Mouse (Mus musculus): ENCODE measurements around the gene Aqp7. TPM values are rescaled to one million over a fixed set of nuclear protein-coding genes. Genes with fewer than 3 reads are reported as not detected.
A peak's percentile ranks its signal among the peaks of the same experiment; 100 is the strongest.

The Aqp7 gene
- total and polyA plus RNA-seq, 3 experiments, result 0.10 TPM; not detected in 2

- TF ChIP-seq MAZ (IDR thresholded peaks at IDR 0.05; ENCODE audit: low read depth, low read length), result no peak
- TF ChIP-seq ZNF384 (IDR thresholded peaks at IDR 0.05; ENCODE audit: low read depth, low read length), result no peak
- TF ChIP-seq USF2 (conservative IDR thresholded peaks at IDR 0.05; ENCODE audit: low read depth, low read length), result no peak
- TF ChIP-seq ZKSCAN1 (IDR thresholded peaks at IDR 0.05; ENCODE audit: borderline replicate concordance, low read depth, low read length), result no peak
- TF ChIP-seq HCFC1 (IDR thresholded peaks at IDR 0.05; ENCODE audit: low read depth, low read length), result no peak
- TF ChIP-seq POLR2A (IDR thresholded peaks at IDR 0.05; ENCODE audit: low read depth, low read length), result no peak
- TF ChIP-seq GABPA (IDR thresholded peaks at IDR 0.05; ENCODE audit: insufficient replicate concordance, low read depth, low read length), result no peak
- no peak for TF ChIP-seq POLR2AphosphoS2 (IDR thresholded peaks at IDR 0.05; ENCODE audit: low read depth, low read length)
- TF ChIP-seq SIN3A (IDR thresholded peaks at IDR 0.05; ENCODE audit: low read length), result no peak
- no peak for TF ChIP-seq BHLHE40 (IDR thresholded peaks at IDR 0.05; ENCODE audit: low read depth, low read length)
- TF ChIP-seq RCOR1 (conservative IDR thresholded peaks at IDR 0.05; ENCODE audit: low read depth, low read length), result no peak
- TF ChIP-seq ETS1 (conservative IDR thresholded peaks at IDR 0.05; ENCODE audit: low read depth, low read length), result no peak
- no peak for TF ChIP-seq MYC (IDR thresholded peaks at IDR 0.05; ENCODE audit: low read depth, low read length)
- TF ChIP-seq MAFK (IDR thresholded peaks at IDR 0.05; ENCODE audit: insufficient replicate concordance, low read length), result no peak
- no peak for TF ChIP-seq NELFE (IDR thresholded peaks at IDR 0.05; ENCODE audit: low read depth, low read length)
- no peak for TF ChIP-seq USF1 (IDR thresholded peaks at IDR 0.05; ENCODE audit: low read depth, low read length)
- TF ChIP-seq ZC3H11A (IDR thresholded peaks at IDR 0.05; ENCODE audit: low read depth, low read length), result no peak
- no peak for TF ChIP-seq ELF1 (IDR thresholded peaks at IDR 0.05; ENCODE audit: low read depth, low read length)
- Histone ChIP-seq H3K9me3 (replicated peaks; ENCODE audit: low read length) (no peaks in the 10 kb centered on the region), H3K36me3 (replicated peaks in 1 of 2; ENCODE audit: control insufficient read depth in 1 of 2, insufficient read depth in 1 of 2, low read length in 1 of 2) (no peaks in the 10 kb centered on the region), H3K4me1 (ENCODE audit: control insufficient read depth in 1 of 2, insufficient read depth in 2 of 2) (no peaks in the 10 kb centered on the region; a peak in 1 of 4 replicates), H3K4me2 (ENCODE audit: insufficient read depth, low read depth, poor library complexity, severe bottlenecking) (no peak overlapping the region), H3K79me2 (replicated peaks; ENCODE audit: control insufficient read depth, extremely low read depth, insufficient read depth, poor library complexity, severe bottlenecking) (no peaks in the 10 kb centered on the region), H3K9ac (ENCODE audit: insufficient read depth, low read depth) (no peak overlapping the region), H3K27me3 (replicated peaks) (peaks cover 22% of the 10 kb centered on the region), H3K4me3 (replicated peaks in 1 of 3; ENCODE audit: low read depth in 2 of 3, low read length in 2 of 3, poor library complexity in 1 of 3) (no peak overlapping the region), H3K27ac (ENCODE audit: insufficient read depth, low read depth) (no peak overlapping the region)
- in situ Hi-C loops (cut with MboI; ENCODE audit: low pct_ligation_motif_present, low pct_unique_long_range_greater_than_20kb, low sequenced_read_pairs) (no loop called here), dilution Hi-C loops (cut with MboI; ENCODE audit: extremely low pct_ligation_motif_present, extremely low pct_unique_long_range_greater_than_20kb, low sequenced_read_pairs) (no loop called here)
- DNase-seq (ENCODE audit: extremely low read depth), result no peak
Observed at GRCm38 (mm10) chr4:41065196-41065595, 17.3 kb upstream of the Aqp7 start.

GRCm38 (mm10) chr4:41063894-41064673 lies 16.1 kb upstream of the Aqp7 start:
- no peaks in the 10 kb centered on the region for H3K36me3 ChIP-seq (replicated peaks in 1 of 2; ENCODE audit: control insufficient read depth in 1 of 2, insufficient read depth in 1 of 2, low read length in 1 of 2)
- dilution Hi-C loops (cut with MboI; ENCODE audit: extremely low pct_ligation_motif_present, extremely low pct_unique_long_range_greater_than_20kb, low sequenced_read_pairs), result no loop called here
- H3K27me3 ChIP-seq (replicated peaks), result peaks cover 23% of the 10 kb centered on the region
- H3K9me3 ChIP-seq (replicated peaks; ENCODE audit: low read length), result no peaks in the 10 kb centered on the region
- no peak overlapping the region for H3K27ac ChIP-seq (ENCODE audit: insufficient read depth, low read depth)
- TF ChIP-seq GABPA (IDR thresholded peaks at IDR 0.05; ENCODE audit: insufficient replicate concordance, low read depth, low read length) (no peak), CTCF (conservative IDR thresholded peaks at IDR 0.05 in 1 of 2, IDR thresholded peaks at IDR 0.05 in 1 of 2; ENCODE audit: low read depth in 2 of 2, low read length in 2 of 2) (peak; percentile 52 to 69; a peak in 3 of 4 replicates)
- in situ Hi-C loops (cut with MboI; ENCODE audit: low pct_ligation_motif_present, low pct_unique_long_range_greater_than_20kb, low sequenced_read_pairs), result loop anchor here (5.0 kb wide), 1 partner anchor 53 kb away; no protein-coding TSS in a partner anchor
- H3K4me1 ChIP-seq (ENCODE audit: control insufficient read depth in 1 of 2, insufficient read depth in 2 of 2), result no peaks in the 10 kb centered on the region; a peak in 1 of 4 replicates
- H3K4me2 ChIP-seq (ENCODE audit: insufficient read depth, low read depth, poor library complexity, severe bottlenecking), result peak overlapping the region; percentile 66
- H3K4me3 ChIP-seq (replicated peaks in 1 of 3; ENCODE audit: low read depth in 2 of 3, low read length in 2 of 3, poor library complexity in 1 of 3), result peak overlapping the region in 1 of 3 experiments; percentile 6
- DNase-seq (ENCODE audit: extremely low read depth), result peak; percentile 26
- H3K9ac ChIP-seq (ENCODE audit: insufficient read depth, low read depth), result no peak overlapping the region
- no peaks in the 10 kb centered on the region for H3K79me2 ChIP-seq (replicated peaks; ENCODE audit: control insufficient read depth, extremely low read depth, insufficient read depth, poor library complexity, severe bottlenecking)

All from CH12.LX (cell line).